Mouse (Mus musculus) lung, postnatal 14 days (tissue): Measurements from ENCODE around the gene Pde6h.

Source experiments
- DNase-seq: peaks from one replicate; pipeline ENCODE4 v3.0.0; 2021

Gene Pde6h

DNA sequence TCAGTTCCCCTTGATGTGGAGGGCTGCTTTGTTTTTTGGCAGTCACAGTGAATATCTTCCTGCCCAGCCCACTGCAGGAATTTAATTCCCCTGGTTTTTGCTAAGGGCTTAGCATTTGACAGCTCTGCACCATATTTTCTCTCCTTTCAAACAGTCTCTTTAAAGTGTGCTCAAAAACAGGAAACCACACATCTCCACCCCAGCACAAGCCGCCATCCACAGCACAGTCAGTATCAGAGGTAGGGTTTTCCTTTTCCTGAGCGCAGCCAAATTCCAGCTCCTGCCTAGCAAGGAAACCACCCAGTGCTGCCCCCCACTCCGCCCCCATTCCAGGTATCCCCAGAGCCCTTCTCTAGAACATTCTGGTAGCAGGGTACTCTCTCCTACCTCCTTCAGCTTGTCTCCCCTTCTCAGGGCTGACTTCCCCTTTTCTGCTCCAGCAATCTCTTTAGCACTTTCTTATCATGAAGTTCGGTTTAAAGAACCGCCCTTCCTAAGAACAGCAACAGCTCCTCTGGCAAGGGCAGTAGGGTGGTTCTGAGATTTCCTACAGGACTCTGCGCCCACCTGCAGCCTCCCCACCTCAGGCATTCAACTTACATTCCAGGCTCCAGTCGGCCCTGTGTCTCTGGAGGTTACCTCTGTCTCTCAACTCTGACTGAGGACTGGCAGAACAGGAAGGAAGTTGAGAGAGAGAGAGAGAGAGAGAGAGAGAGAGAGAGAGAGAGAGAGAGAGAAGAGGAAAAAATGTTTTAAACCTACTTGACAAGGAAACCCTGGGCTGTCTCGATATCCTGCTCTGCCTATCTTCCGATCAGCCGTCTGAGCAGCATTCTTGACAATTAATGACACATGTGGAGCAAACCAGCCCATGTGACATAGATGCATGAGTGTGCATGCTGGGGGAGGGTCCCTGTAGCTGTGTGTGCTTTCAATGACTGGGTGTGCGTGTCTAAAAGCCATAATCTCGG is 17.7 kb downstream of the Pde6h start, which contains the start of gene Arhgdib:
Gene Arhgdib, minus strand, starts transcription at position 849 of the 971 bp plus-strand sequence.
- no peak for DNase-seq

DNA sequence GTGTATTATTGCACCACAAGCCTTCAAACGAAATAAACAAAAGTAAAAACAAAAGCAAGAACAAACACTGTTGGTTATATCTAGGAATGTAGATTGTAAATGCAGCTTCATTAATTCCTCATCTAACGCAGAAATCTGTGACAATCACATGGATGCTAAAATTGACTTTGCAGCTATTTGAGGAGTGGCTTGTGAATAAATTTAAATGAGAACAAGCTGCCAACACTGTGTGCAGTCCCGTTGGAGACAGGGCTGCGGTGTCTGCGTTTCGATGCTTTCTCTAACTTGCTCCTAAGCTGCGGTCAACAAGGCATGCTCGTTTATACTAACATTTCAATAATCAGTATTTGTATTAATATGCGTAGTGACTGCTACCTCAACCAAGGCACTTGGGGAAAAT is 18.6 kb downstream of the Pde6h start:
- no peak for DNase-seq

- DNase-seq = no peak
Observed at GRCm38 (mm10) chr6:136943392-136943791, 19.8 kb downstream of the Pde6h start.

GRCm38 (mm10) chr6:136944511-136944910 is 20.9 kb downstream of the Pde6h start:
- no peak for DNase-seq

DNA sequence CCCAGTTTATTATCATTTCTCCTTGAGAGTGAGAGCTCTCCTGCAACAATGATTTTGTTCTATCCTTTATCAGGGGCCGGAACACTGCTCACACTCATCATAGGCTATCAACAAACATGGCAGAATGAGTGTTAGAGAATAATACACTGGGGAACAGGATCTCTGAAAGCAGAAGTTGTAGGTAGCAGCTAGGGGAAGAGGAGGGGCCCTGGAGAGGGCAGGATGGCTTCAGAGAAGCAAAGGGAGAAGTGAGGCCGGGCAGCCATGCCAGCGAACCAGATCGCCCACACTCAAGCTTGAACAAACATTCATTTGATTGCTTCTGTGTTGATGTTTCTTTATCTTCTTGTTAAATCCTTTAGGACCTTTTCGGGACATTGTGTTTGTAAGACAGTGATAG is 22.6 kb downstream of the Pde6h start:
- DNase-seq = no peak

DNA sequence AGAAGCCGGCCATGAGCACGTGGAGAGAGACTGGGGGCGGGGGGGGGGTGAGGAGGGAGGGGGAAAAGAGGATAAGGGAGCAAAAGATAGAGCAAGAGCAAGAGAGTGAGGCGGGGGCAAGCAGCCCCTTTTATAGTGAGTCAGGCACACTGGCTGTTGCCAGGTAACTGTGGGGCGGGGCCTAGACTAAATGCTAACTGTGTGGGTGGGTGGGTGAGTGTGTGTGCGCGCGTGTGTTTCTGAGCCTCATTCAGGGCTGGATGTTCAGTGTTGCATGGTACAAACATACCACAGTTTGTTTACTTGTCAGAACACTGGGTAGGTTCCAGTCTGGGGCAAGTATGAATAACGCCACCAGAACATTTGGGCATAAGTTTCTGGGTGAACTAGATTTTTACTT is 23.3 kb downstream of the Pde6h start:
- no peak for DNase-seq

DNA sequence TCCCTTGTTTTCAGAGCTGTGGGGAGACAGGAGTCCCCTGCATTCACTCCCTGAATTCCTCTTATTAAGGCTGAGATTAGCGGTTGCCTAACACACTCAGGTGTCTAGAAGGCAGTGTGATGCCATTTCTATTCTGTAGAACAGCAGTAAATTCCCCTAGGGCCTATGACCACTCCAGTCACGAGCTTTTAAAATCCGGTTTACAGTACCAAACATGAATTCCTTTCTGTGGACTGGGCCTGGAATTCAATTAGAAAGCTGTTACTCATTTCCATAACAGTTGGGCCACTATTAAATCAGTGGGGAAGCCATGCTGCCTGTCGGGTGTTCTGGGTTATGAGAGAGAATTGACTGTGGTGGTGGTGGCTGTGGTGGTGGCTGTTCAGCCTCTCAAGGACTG is 24.1 kb downstream of the Pde6h start:
- DNase-seq = no peak

GRCm38 (mm10) chr6:136950171-136950570 is 26.5 kb downstream of the Pde6h start:
- DNase-seq = no peak

DNA sequence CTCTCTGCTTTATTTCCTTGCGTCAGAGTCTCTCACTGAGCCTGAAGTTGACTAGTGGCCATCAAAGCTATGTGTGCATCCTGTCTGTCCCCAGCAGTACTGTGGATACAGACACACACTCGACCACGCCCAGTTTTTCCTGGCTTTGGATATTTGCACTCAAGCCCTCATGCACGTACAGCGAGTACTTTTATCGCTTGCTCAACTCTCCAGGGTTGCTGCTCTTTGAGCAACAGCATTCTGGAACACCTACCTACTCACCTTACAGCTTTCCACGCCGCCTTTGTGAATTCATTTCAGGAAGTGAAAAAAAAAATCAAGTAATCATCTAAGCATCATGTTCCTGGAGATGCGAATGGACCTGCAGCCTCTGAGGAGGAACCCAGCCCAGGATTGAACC is 29.3 kb downstream of the Pde6h start:
- no peak for DNase-seq

DNA sequence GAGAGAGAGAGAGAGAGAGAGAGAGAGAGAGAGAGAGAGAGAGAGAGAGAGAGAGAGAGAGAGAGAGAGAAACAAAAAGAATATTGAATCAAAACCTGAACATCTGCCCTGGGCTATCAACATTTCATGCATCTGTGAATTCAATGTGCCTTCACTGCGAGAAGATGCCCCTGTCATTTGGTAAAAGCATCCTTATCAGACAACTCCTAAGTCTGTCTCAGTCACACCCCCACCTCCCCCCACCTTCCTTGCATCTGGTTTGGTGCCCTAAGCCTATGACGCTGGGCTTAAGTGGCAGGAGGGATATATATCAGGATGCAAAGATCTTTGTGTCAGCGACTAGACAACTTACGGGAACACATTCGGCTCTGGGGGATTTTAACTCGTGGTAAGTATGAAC is 30.6 kb downstream of the Pde6h start:
- no peak for DNase-seq

GRCm38 (mm10) chr6:136954715-136955114 is 31.1 kb downstream of the Pde6h start:
- DNase-seq = no peak

DNA sequence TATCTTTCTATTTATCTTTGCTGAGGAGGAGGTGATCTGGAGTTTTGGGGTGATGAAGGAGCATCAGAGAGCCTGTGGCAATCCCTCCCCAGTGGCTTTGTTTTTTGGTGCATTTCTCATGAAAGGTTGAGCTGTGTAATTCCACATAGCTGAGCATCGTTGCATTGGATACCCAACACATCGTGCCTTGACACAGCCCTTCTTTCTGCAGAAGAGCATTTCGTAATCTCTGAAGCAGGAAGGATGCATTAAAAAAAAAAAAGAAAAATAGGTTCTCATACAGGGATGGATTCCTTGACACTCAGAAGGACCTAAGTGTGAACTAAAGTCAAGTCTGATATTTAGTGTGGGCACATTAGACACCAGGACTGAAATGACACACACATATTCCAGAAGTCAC is 31.6 kb downstream of the Pde6h start:
- no peak for DNase-seq

- no peak for DNase-seq
Observed at GRCm38 (mm10) chr6:136957062-136957461, 33.4 kb downstream of the Pde6h start.

GRCm38 (mm10) chr6:136959131-136959530 is 35.5 kb downstream of the Pde6h start:
- DNase-seq = no peak

DNA sequence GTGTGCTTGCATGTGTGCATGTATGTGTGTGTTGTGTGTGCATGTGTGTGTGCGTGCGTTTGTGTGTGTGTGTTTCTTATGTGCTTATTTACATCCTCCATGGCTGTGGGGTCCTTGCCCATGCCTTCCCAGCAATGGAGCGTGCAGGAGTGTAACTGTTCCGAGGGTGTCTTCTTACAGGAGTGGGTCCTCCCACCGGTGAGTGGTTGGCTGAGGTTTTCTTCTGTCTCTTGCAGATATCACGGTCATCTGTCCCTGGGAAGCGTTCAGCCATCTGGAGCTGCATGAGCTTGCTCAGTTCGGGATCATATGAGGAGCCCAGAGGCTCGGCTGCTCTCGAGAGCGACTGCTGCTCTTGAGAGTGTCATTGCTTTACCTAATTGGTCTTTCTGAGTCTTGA is 39.3 kb downstream of the Pde6h start:
- DNase-seq = no peak

- peak; percentile 25 for DNase-seq
Observed at GRCm38 (mm10) chr6:136964609-136965510, 41.2 kb downstream of the Pde6h start.

- DNase-seq = no peak
Observed at GRCm38 (mm10) chr6:136965912-136966311, 42.3 kb downstream of the Pde6h start.

GRCm38 (mm10) chr6:136967466-136967865 is 43.8 kb downstream of the Pde6h start:
- DNase-seq = no peak

DNA sequence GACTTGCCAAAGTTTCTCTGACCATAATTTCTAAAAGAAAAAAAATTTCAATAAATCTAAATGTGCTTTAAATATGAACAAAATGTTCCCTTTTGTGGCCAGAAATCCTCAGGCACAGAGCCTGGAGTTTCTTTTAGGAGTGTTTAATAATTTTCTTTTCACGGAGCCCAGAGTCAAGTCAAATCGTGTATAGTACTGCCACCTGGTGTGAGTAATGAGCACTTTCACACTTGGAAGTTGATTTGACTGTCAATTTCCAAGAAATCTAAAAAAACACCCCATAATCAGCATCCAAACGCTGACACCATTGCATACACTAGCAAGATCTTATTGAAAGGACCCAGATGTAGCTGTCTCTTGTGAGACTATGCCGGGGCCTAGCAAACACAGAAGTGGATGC is 45.2 kb downstream of the Pde6h start:
- DNase-seq = peak; percentile 13

DNA sequence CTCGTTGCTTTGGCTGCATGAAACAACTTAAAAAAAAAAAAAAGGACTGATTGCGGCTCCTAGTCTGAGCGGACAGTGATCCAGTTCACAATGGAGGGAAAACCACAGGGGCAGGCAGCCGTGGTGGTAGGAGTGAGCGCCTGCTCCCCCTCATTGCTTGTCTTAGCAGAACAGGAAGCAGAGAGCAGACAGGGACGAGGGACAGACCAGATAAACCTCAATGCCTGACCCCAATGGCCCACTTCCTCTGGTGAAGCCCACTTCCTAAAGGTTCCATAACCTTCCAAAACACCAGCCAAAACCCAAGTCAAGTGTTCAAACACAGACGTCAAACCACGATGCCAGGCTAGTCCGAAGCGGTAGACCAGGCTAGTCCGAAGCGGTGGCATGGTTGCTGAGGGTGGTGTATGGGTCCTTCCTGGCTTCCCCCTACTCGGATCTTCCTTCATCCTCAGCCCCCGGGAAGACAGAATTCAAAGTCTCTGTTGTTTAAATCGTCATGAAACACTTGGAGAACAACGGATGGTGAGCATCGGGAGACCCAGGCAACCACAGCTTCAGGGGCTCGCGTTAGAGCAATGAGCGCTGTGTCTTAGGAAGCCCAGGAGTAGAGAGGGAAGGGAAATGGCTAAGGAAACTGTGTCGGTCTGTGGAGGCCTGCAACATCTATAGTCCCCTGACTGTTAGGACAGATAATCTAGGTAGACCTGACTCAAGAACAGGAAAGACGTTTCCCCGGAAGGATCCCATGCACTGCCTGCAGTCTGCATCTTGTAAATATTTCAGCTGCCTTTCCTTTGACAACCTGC is 55.8 kb downstream of the Pde6h start:
- no peak for DNase-seq

- no peak for DNase-seq
Observed at GRCm38 (mm10) chr6:136980331-136980746, 56.7 kb downstream of the Pde6h start.

DNA sequence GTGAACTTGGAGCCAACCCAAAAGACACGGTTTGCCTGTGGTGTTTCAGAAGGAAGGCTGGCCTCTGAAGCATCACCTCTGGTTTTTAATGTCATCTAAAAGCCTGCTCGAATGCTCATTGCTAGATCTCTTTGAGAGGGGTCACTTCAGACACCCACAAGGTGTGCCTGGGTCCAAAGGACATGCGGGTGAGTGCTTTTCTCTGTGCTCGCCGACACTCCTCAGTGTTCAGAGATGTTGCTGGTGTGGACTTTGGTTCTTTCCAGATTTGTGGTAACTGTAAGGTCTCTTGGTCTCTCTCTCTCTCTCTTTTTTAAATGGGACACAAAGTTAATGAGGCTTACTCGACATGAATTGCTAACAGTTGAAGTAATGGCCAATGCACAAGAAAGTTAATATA is 58.9 kb downstream of the Pde6h start:
- DNase-seq = no peak

- no peak for DNase-seq
Observed at GRCm38 (mm10) chr6:136983201-136983600, 59.6 kb downstream of the Pde6h start.
